Mouse (Mus musculus): ENCODE results near the gene She. TPM values are rescaled to one million over a fixed set of nuclear protein-coding genes. Genes with fewer than 3 reads are reported as not detected.

She gene
- polyA plus RNA-seq, 1 experiment from 2014 or later = 2.3 TPM

GRCm38 (mm10) chr3:89880036-89880851 lies 49.1 kb downstream of the She start:
- H3K4me3 ChIP-seq (ENCODE audit: low read length) = no peak overlapping the region
- ATAC-seq = no peak
- 69% methylated on average over 5 of the region's 5 CpGs for WGBS
- no peaks in the 10 kb centered on the region for H3K36me3 ChIP-seq (ENCODE audit: control insufficient read depth, insufficient read depth, low read length)
- no peak overlapping the region for H3K4me2 ChIP-seq (ENCODE audit: low read depth, low read length)
- H3K4me1 ChIP-seq (ENCODE audit: control insufficient read depth, insufficient read depth, low read length) = no peaks in the 10 kb centered on the region
- H3K27ac ChIP-seq (ENCODE audit: low read length) = no peak overlapping the region
- no peak overlapping the region for H3K9ac ChIP-seq (ENCODE audit: low read depth, low read length)
- no peaks in the 10 kb centered on the region for H3K27me3 ChIP-seq (replicated peaks; ENCODE audit: control insufficient read depth, insufficient read depth, low read length)
- no peaks in the 10 kb centered on the region for H3K9me3 ChIP-seq (ENCODE audit: control insufficient read depth, low read length)

- Histone ChIP-seq H3K27me3 (replicated peaks; ENCODE audit: control insufficient read depth, insufficient read depth, low read length) (no peaks in the 10 kb centered on the region), H3K4me3 (ENCODE audit: low read length) (no peak overlapping the region), H3K4me1 (ENCODE audit: control insufficient read depth, insufficient read depth, low read length) (no peaks in the 10 kb centered on the region), H3K9ac (ENCODE audit: low read depth, low read length) (no peak overlapping the region), H3K4me2 (ENCODE audit: low read depth, low read length) (no peak overlapping the region), H3K9me3 (ENCODE audit: control insufficient read depth, low read length) (no peaks in the 10 kb centered on the region), H3K36me3 (ENCODE audit: control insufficient read depth, insufficient read depth, low read length) (no peaks in the 10 kb centered on the region), H3K27ac (ENCODE audit: low read length) (no peak overlapping the region)
- no peak for ATAC-seq
- 79% methylated on average over 8 of the region's 8 CpGs for WGBS
Observed at GRCm38 (mm10) chr3:89882556-89883181, 51.5 kb downstream of the She start.

- no peak overlapping the region for H3K27ac ChIP-seq (ENCODE audit: low read length)
- no peaks in the 10 kb centered on the region for H3K27me3 ChIP-seq (replicated peaks; ENCODE audit: control insufficient read depth, insufficient read depth, low read length)
- H3K9me3 ChIP-seq (ENCODE audit: control insufficient read depth, low read length) = no peaks in the 10 kb centered on the region
- no peaks in the 10 kb centered on the region for H3K4me1 ChIP-seq (ENCODE audit: control insufficient read depth, insufficient read depth, low read length)
- H3K4me2 ChIP-seq (ENCODE audit: low read depth, low read length) = no peak overlapping the region
- WGBS = 74% methylated on average over 4 of the region's 4 CpGs
- ATAC-seq = no peak
- no peak overlapping the region for H3K9ac ChIP-seq (ENCODE audit: low read depth, low read length)
- H3K4me3 ChIP-seq (ENCODE audit: low read length) = no peak overlapping the region
- no peaks in the 10 kb centered on the region for H3K36me3 ChIP-seq (ENCODE audit: control insufficient read depth, insufficient read depth, low read length)
Observed at GRCm38 (mm10) chr3:89883582-89884041, 52.4 kb downstream of the She start.

DNA sequence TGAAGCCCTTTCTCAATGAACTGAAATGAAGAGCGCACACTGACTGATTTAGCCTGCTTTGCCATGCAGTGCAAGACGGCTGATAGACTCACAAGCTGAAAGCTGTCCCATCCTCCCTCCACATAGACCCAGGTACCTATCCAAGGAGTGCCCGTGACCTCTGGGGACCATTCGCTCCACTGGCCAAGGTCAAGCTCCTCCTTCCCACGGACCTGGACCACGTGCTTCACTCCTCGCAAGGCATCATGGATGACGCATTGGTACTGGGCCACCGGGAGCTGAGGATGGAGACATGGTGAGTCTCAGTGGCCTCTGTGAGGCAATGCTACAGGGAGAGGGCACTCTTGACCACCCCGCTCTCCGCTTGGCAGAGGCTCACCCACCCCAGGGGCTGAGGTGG lies 54.6 kb downstream of the She start:
- Histone ChIP-seq H3K36me3 (ENCODE audit: control insufficient read depth, insufficient read depth, low read length) (no peaks in the 10 kb centered on the region), H3K9me3 (ENCODE audit: control insufficient read depth, low read length) (no peaks in the 10 kb centered on the region), H3K27me3 (replicated peaks; ENCODE audit: control insufficient read depth, insufficient read depth, low read length) (no peaks in the 10 kb centered on the region), H3K27ac (ENCODE audit: low read length) (no peak overlapping the region), H3K9ac (ENCODE audit: low read depth, low read length) (no peak overlapping the region), H3K4me1 (ENCODE audit: control insufficient read depth, insufficient read depth, low read length) (no peaks in the 10 kb centered on the region), H3K4me2 (ENCODE audit: low read depth, low read length) (no peak overlapping the region), H3K4me3 (ENCODE audit: low read length) (no peak overlapping the region)
- no peak for ATAC-seq
- 95% methylated on average over 11 of the region's 11 CpGs for WGBS

GRCm38 (mm10) chr3:89887582-89888230 lies 56.5 kb downstream of the She start:
- no peaks in the 10 kb centered on the region for H3K27me3 ChIP-seq (replicated peaks; ENCODE audit: control insufficient read depth, insufficient read depth, low read length)
- H3K9me3 ChIP-seq (ENCODE audit: control insufficient read depth, low read length) = no peaks in the 10 kb centered on the region
- H3K27ac ChIP-seq (ENCODE audit: low read length) = no peak overlapping the region
- H3K9ac ChIP-seq (ENCODE audit: low read depth, low read length) = no peak overlapping the region
- no peak overlapping the region for H3K4me2 ChIP-seq (ENCODE audit: low read depth, low read length)
- H3K4me3 ChIP-seq (ENCODE audit: low read length) = no peak overlapping the region
- ATAC-seq = no peak
- no peaks in the 10 kb centered on the region for H3K36me3 ChIP-seq (ENCODE audit: control insufficient read depth, insufficient read depth, low read length)
- 88% methylated on average over 7 of the region's 7 CpGs for WGBS
- H3K4me1 ChIP-seq (ENCODE audit: control insufficient read depth, insufficient read depth, low read length) = no peaks in the 10 kb centered on the region

DNA sequence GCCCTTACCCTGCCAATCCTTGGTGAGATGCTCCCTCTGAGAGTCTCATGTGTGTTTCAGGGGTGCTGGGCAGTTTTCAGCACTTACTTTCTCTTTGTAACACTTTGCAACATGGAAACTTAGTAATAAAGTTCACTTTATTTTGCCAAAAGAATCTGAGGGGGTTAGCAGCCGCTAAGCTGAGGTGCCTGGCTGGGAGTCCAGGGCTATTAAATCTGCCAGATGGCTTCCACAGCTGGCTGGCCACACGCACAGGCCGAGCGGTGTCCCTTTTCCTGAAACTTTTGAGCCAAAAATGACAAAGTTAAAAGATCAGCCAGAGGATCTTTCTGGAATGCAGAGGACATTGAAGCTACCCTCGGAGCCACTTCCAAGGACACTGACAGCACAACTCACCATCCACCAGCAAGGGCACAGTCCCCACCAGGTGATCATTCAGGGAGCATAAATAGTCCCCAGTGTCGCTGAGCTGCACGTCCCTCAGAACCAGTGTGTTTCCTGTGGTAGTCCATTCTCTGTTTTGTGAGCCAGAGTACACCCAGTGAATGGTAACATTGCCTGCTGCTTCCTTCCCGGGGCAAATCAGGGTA lies 58.8 kb downstream of the She start:
- Histone ChIP-seq H3K4me3 (ENCODE audit: low read length) (no peak overlapping the region), H3K4me2 (ENCODE audit: low read depth, low read length) (no peak overlapping the region), H3K36me3 (ENCODE audit: control insufficient read depth, insufficient read depth, low read length) (no peaks in the 10 kb centered on the region), H3K9me3 (ENCODE audit: control insufficient read depth, low read length) (no peaks in the 10 kb centered on the region), H3K27me3 (replicated peaks; ENCODE audit: control insufficient read depth, insufficient read depth, low read length) (no peaks in the 10 kb centered on the region), H3K4me1 (ENCODE audit: control insufficient read depth, insufficient read depth, low read length) (no peaks in the 10 kb centered on the region), H3K9ac (ENCODE audit: low read depth, low read length) (no peak overlapping the region), H3K27ac (ENCODE audit: low read length) (no peak overlapping the region)
- ATAC-seq = no peak
- WGBS = 71% methylated on average over 8 of the region's 8 CpGs

GRCm38 (mm10) chr3:89891696-89892095 lies 60.5 kb downstream of the She start:
- Histone ChIP-seq H3K4me3 (ENCODE audit: low read length) (no peak overlapping the region), H3K27ac (ENCODE audit: low read length) (no peak overlapping the region), H3K9ac (ENCODE audit: low read depth, low read length) (no peak overlapping the region), H3K4me1 (ENCODE audit: control insufficient read depth, insufficient read depth, low read length) (no peaks in the 10 kb centered on the region), H3K4me2 (ENCODE audit: low read depth, low read length) (no peak overlapping the region), H3K27me3 (replicated peaks; ENCODE audit: control insufficient read depth, insufficient read depth, low read length) (no peaks in the 10 kb centered on the region), H3K9me3 (ENCODE audit: control insufficient read depth, low read length) (no peaks in the 10 kb centered on the region), H3K36me3 (ENCODE audit: control insufficient read depth, insufficient read depth, low read length) (no peaks in the 10 kb centered on the region)
- ATAC-seq = no peak

DNA sequence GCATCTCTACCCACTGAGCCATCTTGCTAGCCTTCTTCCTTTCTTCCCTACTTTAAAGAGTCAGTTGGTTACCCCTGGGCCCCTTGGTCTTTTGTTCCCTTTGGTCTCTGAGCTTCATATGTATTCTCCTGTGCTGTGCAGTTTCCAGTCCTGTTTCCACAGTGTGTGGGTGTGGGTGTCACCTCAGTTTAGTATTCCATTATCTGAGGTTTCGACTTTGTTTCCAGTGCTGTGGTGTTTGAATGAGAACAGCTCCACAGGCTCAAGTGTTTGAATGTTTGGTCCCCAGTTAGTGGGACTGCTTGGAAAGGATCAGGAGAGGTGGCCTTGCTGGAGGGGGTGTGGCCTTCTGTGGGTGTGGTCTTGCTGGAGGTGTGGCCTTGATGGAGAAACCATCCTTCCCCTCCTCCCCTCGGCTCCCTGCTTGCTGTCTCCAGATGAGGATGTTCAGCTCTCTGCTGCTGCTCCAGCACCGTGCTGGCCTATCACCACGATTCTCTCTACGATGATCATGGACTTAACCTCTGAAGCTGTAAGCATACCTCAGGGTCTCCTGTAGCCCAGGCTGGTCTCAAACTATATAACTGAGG lies 61.4 kb downstream of the She start:
- Histone ChIP-seq H3K4me2 (ENCODE audit: low read depth, low read length) (no peak overlapping the region), H3K27me3 (replicated peaks; ENCODE audit: control insufficient read depth, insufficient read depth, low read length) (no peaks in the 10 kb centered on the region), H3K4me3 (ENCODE audit: low read length) (no peak overlapping the region)

GRCm38 (mm10) chr3:89896571-89896970 lies 65.4 kb downstream of the She start:
- no peak for ATAC-seq
- H3K4me2 ChIP-seq (ENCODE audit: low read depth, low read length) = no peak overlapping the region
- H3K27ac ChIP-seq (ENCODE audit: low read length) = no peak overlapping the region
- no peaks in the 10 kb centered on the region for H3K9me3 ChIP-seq (ENCODE audit: control insufficient read depth, low read length)
- no peak overlapping the region for H3K9ac ChIP-seq (ENCODE audit: low read depth, low read length)
- H3K27me3 ChIP-seq (replicated peaks; ENCODE audit: control insufficient read depth, insufficient read depth, low read length) = no peaks in the 10 kb centered on the region
- no peak overlapping the region for H3K4me3 ChIP-seq (ENCODE audit: low read length)
- no peaks in the 10 kb centered on the region for H3K4me1 ChIP-seq (ENCODE audit: control insufficient read depth, insufficient read depth, low read length)
- no peaks in the 10 kb centered on the region for H3K36me3 ChIP-seq (ENCODE audit: control insufficient read depth, insufficient read depth, low read length)
- WGBS = 37% methylated on average over 5 of the region's 5 CpGs

More for the DNA sequence above, 61.4 kb downstream of the She start:
- no peak overlapping the region for H3K27ac ChIP-seq (ENCODE audit: low read length)
- no peaks in the 10 kb centered on the region for H3K36me3 ChIP-seq (ENCODE audit: control insufficient read depth, insufficient read depth, low read length)
- no peak for ATAC-seq
- no peak overlapping the region for H3K9ac ChIP-seq (ENCODE audit: low read depth, low read length)
- WGBS = 85% methylated on average over 5 of the region's 5 CpGs
- no peaks in the 10 kb centered on the region for H3K9me3 ChIP-seq (ENCODE audit: control insufficient read depth, low read length)
- H3K4me1 ChIP-seq (ENCODE audit: control insufficient read depth, insufficient read depth, low read length) = no peaks in the 10 kb centered on the region
